Mouse (Mus musculus) thymus, adult 2 months (tissue): ENCODE measurements around the gene Klf3.

Experiments
- CTCF ChIP-seq: fragments of 200-500 bp; IDR thresholded peaks from 2 replicates; pipeline ENCODE4 v1.5.1; 2012; ENCODE audit warnings: mild to moderate bottlenecking, control low read depth, low read length, moderate library complexity, borderline replicate concordance; ENCODE audit not compliant: control insufficient read depth, poor library complexity, insufficient read depth; ENCODE audit errors: extremely low read depth
- POLR2A ChIP-seq: fragments of 200-500 bp; IDR thresholded peaks from 2 replicates; pipeline ENCODE4 v1.6.1; 2012; ENCODE audit warnings: mild to moderate bottlenecking, low read length, control low read depth, moderate library complexity; ENCODE audit not compliant: control insufficient read depth, poor library complexity, insufficient read depth; ENCODE audit errors: extremely low read depth

DNA sequence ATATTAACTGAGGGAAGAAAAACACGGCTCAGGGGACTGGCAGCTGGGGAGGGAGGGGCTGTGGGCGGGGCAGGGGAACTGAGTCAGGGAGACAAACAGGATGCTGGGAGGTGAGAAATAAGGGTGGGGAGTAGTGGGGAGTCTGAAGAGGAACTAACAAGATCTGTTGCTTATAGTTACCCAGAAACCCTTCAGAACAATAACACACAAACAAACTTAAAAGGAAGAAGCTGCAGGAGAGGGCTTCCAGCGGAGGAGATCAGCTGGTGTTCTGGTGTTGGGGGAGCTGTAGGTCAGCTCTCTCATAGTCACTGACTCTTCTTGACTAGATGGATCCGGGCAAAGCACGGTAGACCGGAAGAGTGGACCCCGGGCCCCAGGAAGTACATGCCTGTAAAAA is 22.4 kb upstream of the Klf3 start:
- TF ChIP-seq CTCF (no peak), POLR2A (no peak)
